Mouse (Mus musculus) activated CD4-positive, CD25-positive, alpha-beta regulatory T cell, adult 4 months (primary cell): ENCODE data around the gene Npm1. TPM values are rescaled to one million over a fixed set of nuclear protein-coding genes. Genes with fewer than 3 reads are reported as not detected.
A peak's percentile ranks its signal among the peaks of the same experiment; 100 is the strongest.

ENCODE experiments used
- ATAC-seq: one replicate; pipeline ENCODE4 v1.8.0; 2017
- polyA plus RNA-seq, 2 experiments: library from polyadenylated mRNA; unstranded; fragments of 100-300 nt; shearing (Covaris generic); gene quantifications; one replicate each; pipeline ENCODE4 v1.2.1; 2017

Gene Npm1
- polyA plus RNA-seq, 2 experiments from 2014 or later: 1,545 to 1,596 TPM

GRCm38 (mm10) chr11:33179802-33180201 lies 16.8 kb upstream of the Npm1 start:
- ATAC-seq: no peak

- ATAC-seq: no peak
Measured at GRCm38 (mm10) chr11:33176525-33177245, 13.7 kb upstream of the Npm1 start.

- no peak for ATAC-seq
Measured at GRCm38 (mm10) chr11:33175768-33176167, 12.8 kb upstream of the Npm1 start.

- peak; percentile 46 for ATAC-seq
Measured at GRCm38 (mm10) chr11:33170489-33170888, 7.5 kb upstream of the Npm1 start.

GRCm38 (mm10) chr11:33162211-33162997 lies 602 bp downstream of the Npm1 start:
- ATAC-seq: peak; percentile 49

GRCm38 (mm10) chr11:33159741-33160140 lies 3.3 kb downstream of the Npm1 start:
- no peak for ATAC-seq

- no peak for ATAC-seq
Measured at GRCm38 (mm10) chr11:33157453-33158196, 5.4 kb downstream of the Npm1 start.

- no peak for ATAC-seq
Measured at GRCm38 (mm10) chr11:33156436-33157015, 6.5 kb downstream of the Npm1 start.

- no peak for ATAC-seq
Measured at GRCm38 (mm10) chr11:33154459-33154858, 8.5 kb downstream of the Npm1 start.

- ATAC-seq: no peak
Measured at GRCm38 (mm10) chr11:33152997-33153396, 10.0 kb downstream of the Npm1 start.

- no peak for ATAC-seq
Measured at GRCm38 (mm10) chr11:33151780-33152145, 11.2 kb downstream of the Npm1 start.

- no peak for ATAC-seq
Measured at GRCm38 (mm10) chr11:33151128-33151779, 11.8 kb downstream of the Npm1 start.

- ATAC-seq: no peak
Measured at GRCm38 (mm10) chr11:33150364-33150763, 12.6 kb downstream of the Npm1 start.

- ATAC-seq: no peak
Measured at GRCm38 (mm10) chr11:33149453-33149852, 13.6 kb downstream of the Npm1 start.

- ATAC-seq: no peak
Measured at GRCm38 (mm10) chr11:33149088-33149436, 13.9 kb downstream of the Npm1 start.

GRCm38 (mm10) chr11:33148338-33149087 lies 14.5 kb downstream of the Npm1 start:
- ATAC-seq: peak; percentile 76

- ATAC-seq: peak; percentile 45
Measured at GRCm38 (mm10) chr11:33147572-33148337, 15.3 kb downstream of the Npm1 start.

- ATAC-seq: no peak
Measured at GRCm38 (mm10) chr11:33147171-33147571, 15.8 kb downstream of the Npm1 start, which contains the start of gene Fgf18. Fgf18 (minus strand) TSS chr11:33147400.

- no peak for ATAC-seq
Measured at GRCm38 (mm10) chr11:33146651-33147131, 16.3 kb downstream of the Npm1 start.

- ATAC-seq: no peak
Measured at GRCm38 (mm10) chr11:33146143-33146497, 16.9 kb downstream of the Npm1 start.
